Mouse (Mus musculus) adrenal gland, postnatal 0 days (tissue): ENCODE results near the gene Serpine1. TPM values are rescaled to one million over a fixed set of nuclear protein-coding genes. Genes with fewer than 3 reads are reported as not detected.

ENCODE experiments used
- polyA plus RNA-seq: library from polyadenylated mRNA; unstranded; fragments of >200 nt; fragmentation: Nextera tagmentation; extraction: Ambion mirVana; gene quantifications from 2 replicates; pipeline ENCODE4 v1.2.1, GENCODE M21; 2015

Serpine1 gene
- polyA plus RNA-seq, result 0.21 and 0.49 TPM in 2 replicates

GRCm38 (mm10) chr5:137072079-137072960 is at the start of gene Serpine1:
Serpine1 (minus strand) TSS chr5:137072268.

GRCm38 (mm10) chr5:137115866-137116847 is 44.1 kb upstream of the Serpine1 start, which contains the start of gene Trim56:
Trim56 (minus strand) TSS chr5:137116209.

GRCm38 (mm10) chr5:137045402-137046323 is 26.4 kb downstream of the Serpine1 start, which contains the start of gene Ap1s1:
Ap1s1 (minus strand) TSS chr5:137046135.

GRCm38 (mm10) chr5:137026092-137026491 is 46.0 kb downstream of the Serpine1 start, which contains the start of gene Vgf:
Vgf (plus strand) TSS chr5:137026392.

Other genes with a start within 250 kb of the Serpine1 start
- gene Col26a1, start 189.1 kb downstream of the Serpine1 start, polyA plus RNA-seq, result 9.9 and 18.2 TPM in 2 replicates
- 66.9 and 69.7 TPM in 2 replicates for gene Ift22, start 164.1 kb downstream of the Serpine1 start, polyA plus RNA-seq
- gene Fis1, start 119.0 kb downstream of the Serpine1 start, polyA plus RNA-seq, result 404 and 432 TPM in 2 replicates
- 11.9 and 15.8 TPM in 2 replicates for gene Cldn15, start 105.7 kb downstream of the Serpine1 start, polyA plus RNA-seq
- gene Plod3, start 85.2 kb downstream of the Serpine1 start, polyA plus RNA-seq, result 19.9 and 30.5 TPM in 2 replicates
- 103 and 105 TPM in 2 replicates for gene Znhit1, start 84.2 kb downstream of the Serpine1 start, polyA plus RNA-seq
- 12.5 and 22.7 TPM in 2 replicates for gene Vgf, start 45.9 kb downstream of the Serpine1 start, polyA plus RNA-seq
- gene Ap1s1, start 26.1 kb downstream of the Serpine1 start, polyA plus RNA-seq, result 152 and 170 TPM in 2 replicates
- 9.2 and 12.6 TPM in 2 replicates for gene Trim56, start 43.9 kb upstream of the Serpine1 start, polyA plus RNA-seq
- not detected in 2 replicates for gene Muc3, start 77.1 kb upstream of the Serpine1 start, polyA plus RNA-seq
- gene Muc3a, start 140.1 kb upstream of the Serpine1 start, polyA plus RNA-seq, result 0.14 and 0.21 TPM in 2 replicates
- gene Ache, start 215.3 kb upstream of the Serpine1 start, polyA plus RNA-seq, result 14.4 and 46.3 TPM in 2 replicates
- 12.2 and 13.2 TPM in 2 replicates for gene Ufsp1, start 222.4 kb upstream of the Serpine1 start, polyA plus RNA-seq
- 34.8 and 46.7 TPM in 2 replicates for gene Srrt, start 235.4 kb upstream of the Serpine1 start, polyA plus RNA-seq
- gene Trip6, start 242.1 kb upstream of the Serpine1 start, polyA plus RNA-seq, result 45.2 and 45.4 TPM in 2 replicates